Mouse (Mus musculus) intestine, postnatal 0 days (tissue): ENCODE measurements at regions not wholly inside any gene's neighbourhood (a gene's known extent, or its start where the extent isn't known, plus 50 kb on each side); places are given as distances from the start of the nearest gene placed in this dataset.

Experiments used
- ATAC-seq: fragments of 200-750 bp; cut with Nextera tagmentation; 2 replicates; pipeline ENCODE4 v1.8.0; 2017; ENCODE audit warnings: mild to moderate bottlenecking, moderate TSS enrichment, moderate library complexity
- H3K27ac ChIP-seq: fragments of 300-500 bp; sonication (generic); 2 replicates; pipeline ENCODE4 v1.5.1; 2014; ENCODE audit warnings: mild to moderate bottlenecking, low read depth, low read length, moderate library complexity
- H3K27me3 ChIP-seq: fragments of 300-500 bp; sonication (generic); replicated peaks from 2 replicates; pipeline ENCODE4 v1.6.1; 2014; ENCODE audit warnings: low read length, mixed read lengths; ENCODE audit not compliant: control insufficient read depth, insufficient read depth
- H3K36me3 ChIP-seq: fragments of 300-500 bp; sonication (generic); 2 replicates; pipeline ENCODE4 v1.6.1; 2014; ENCODE audit warnings: mild to moderate bottlenecking, moderate library complexity; ENCODE audit not compliant: control insufficient read depth, insufficient read depth
- H3K4me1 ChIP-seq: fragments of 300-500 bp; sonication (generic); replicated peaks from 2 replicates; pipeline ENCODE4 v1.6.1; 2014; ENCODE audit warnings: antibody characterized with exemption, low read length, mixed read lengths; ENCODE audit not compliant: control insufficient read depth, insufficient read depth
- H3K4me2 ChIP-seq: fragments of 300-500 bp; sonication (generic); replicated peaks from 2 replicates; pipeline ENCODE4 v1.6.1; 2014; ENCODE audit warnings: low read depth, mild to moderate bottlenecking, moderate library complexity
- H3K4me3 ChIP-seq: fragments of 300-500 bp; sonication (generic); 2 replicates; pipeline ENCODE4 v1.5.1; 2014; ENCODE audit warnings: low read depth, low read length
- H3K9ac ChIP-seq: fragments of 300-500 bp; sonication (generic); 2 replicates; pipeline ENCODE4 v1.6.1; 2014; ENCODE audit warnings: mild to moderate bottlenecking, low read depth, low read length
- H3K9me3 ChIP-seq: fragments of 300-500 bp; sonication (generic); 2 replicates; pipeline ENCODE4 v1.6.1; 2016; ENCODE audit warnings: mixed run types; ENCODE audit not compliant: control insufficient read depth
- CTCF ChIP-seq: sonication (generic); IDR thresholded peaks from 2 replicates; pipeline ENCODE4 v1.5.1; 2016; ENCODE audit warnings: low read depth, mild to moderate bottlenecking, control low read depth, antibody characterized with exemption, moderate library complexity
- WGBS: fragments of 180-500 bp; shearing (Covaris S2); extraction: QIAGEN DNeasy Blood & Tissue Kit; methylation state at CpG from one replicate; pipeline ENCODE4 v1.1.7; 2014; 5-methylcytosine and 5-hydroxymethylcytosine counted together

DNA sequence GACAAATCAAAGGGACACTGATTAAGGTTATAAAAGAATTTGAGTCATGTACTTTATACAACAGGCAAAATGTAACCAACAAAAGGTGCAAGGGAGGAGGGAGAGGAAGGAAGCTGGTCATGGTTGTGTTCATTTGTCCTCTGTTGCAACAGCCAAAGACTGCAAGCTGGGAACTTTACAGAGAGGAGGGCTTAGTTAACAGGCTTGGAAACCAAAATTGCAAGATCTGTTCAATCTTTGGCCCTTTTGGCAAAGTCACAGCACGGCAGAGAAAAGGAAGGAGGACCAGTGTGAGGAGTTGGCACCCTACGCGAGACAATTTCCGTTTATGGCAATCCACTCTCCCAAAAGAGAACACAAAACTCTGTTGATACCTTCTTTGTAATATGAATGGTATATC, 67.6 kb downstream of the Tmem30b start:
- WGBS, result 92% methylated on average over 4 of the region's 4 CpGs
- Histone ChIP-seq H3K4me2 (no peak overlapping the region), H3K4me3 (no peak overlapping the region), H3K36me3 (no peaks in the 10 kb centered on the region), H3K4me1 (no peaks in the 10 kb centered on the region), H3K27me3 (no peaks in the 10 kb centered on the region), H3K27ac (no peak overlapping the region), H3K9me3 (no peaks in the 10 kb centered on the region), H3K9ac (no peak overlapping the region)
- no peak for TF ChIP-seq CTCF
- ATAC-seq, result no peak

GRCm38 (mm10) chr12:73476421-73476858, 69.8 kb downstream of the Tmem30b start:
- Histone ChIP-seq H3K9me3 (no peaks in the 10 kb centered on the region), H3K4me3 (no peak overlapping the region), H3K27ac (no peak overlapping the region), H3K4me2 (no peak overlapping the region), H3K9ac (no peak overlapping the region), H3K27me3 (no peaks in the 10 kb centered on the region), H3K36me3 (no peaks in the 10 kb centered on the region), H3K4me1 (no peaks in the 10 kb centered on the region)
- TF ChIP-seq CTCF, result no peak
- 16% methylated on average over 7 of the region's 7 CpGs for WGBS
- ATAC-seq, result no peak

DNA sequence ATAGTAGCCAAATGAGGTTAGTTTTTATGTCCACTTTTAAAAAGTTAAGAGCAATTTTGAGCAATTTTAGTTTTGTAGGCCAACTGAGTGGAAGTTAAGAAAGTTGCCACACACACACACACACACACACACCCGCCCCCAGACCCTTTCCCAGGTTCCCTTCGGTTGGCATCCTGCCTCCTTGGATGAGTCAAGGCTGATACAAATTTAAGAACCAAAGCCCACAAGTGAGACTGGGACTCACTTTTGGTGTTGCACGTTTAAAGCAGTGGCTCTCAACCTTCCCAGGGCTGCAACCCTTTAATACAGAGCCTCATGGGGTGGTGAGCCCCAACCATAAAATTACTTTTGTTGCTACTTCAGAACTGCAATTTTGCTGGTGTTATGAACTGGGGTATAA, 70.4 kb downstream of the Tmem30b start:
- 70% methylated on average over 3 of the region's 3 CpGs for WGBS

GRCm38 (mm10) chr12:73475020-73475419, 71.2 kb downstream of the Tmem30b start:
- ATAC-seq, result no peak
- Histone ChIP-seq H3K27me3 (no peaks in the 10 kb centered on the region), H3K4me3 (no peak overlapping the region), H3K9ac (no peak overlapping the region), H3K9me3 (no peaks in the 10 kb centered on the region), H3K4me1 (no peaks in the 10 kb centered on the region), H3K4me2 (no peak overlapping the region), H3K27ac (no peak overlapping the region), H3K36me3 (no peaks in the 10 kb centered on the region)
- 60% methylated on average over 5 of the region's 5 CpGs for WGBS
- no peak for TF ChIP-seq CTCF

More for the DNA sequence above, 70.4 kb downstream of the Tmem30b start:
- Histone ChIP-seq H3K4me1 (no peaks in the 10 kb centered on the region), H3K36me3 (no peaks in the 10 kb centered on the region), H3K4me2 (no peak overlapping the region), H3K27ac (no peak overlapping the region), H3K9me3 (no peaks in the 10 kb centered on the region), H3K4me3 (no peak overlapping the region), H3K27me3 (no peaks in the 10 kb centered on the region), H3K9ac (no peak overlapping the region)
- no peak for ATAC-seq
- TF ChIP-seq CTCF, result no peak

GRCm38 (mm10) chr12:73473111-73473510, 73.1 kb downstream of the Tmem30b start:
- H3K27ac ChIP-seq, result no peak overlapping the region
- no peak for TF ChIP-seq CTCF
- no peaks in the 10 kb centered on the region for H3K4me1 ChIP-seq
- no peaks in the 10 kb centered on the region for H3K36me3 ChIP-seq
- WGBS, result 68% methylated on average over 4 of the region's 4 CpGs
- no peaks in the 10 kb centered on the region for H3K27me3 ChIP-seq
- H3K9ac ChIP-seq, result no peak overlapping the region
- no peak for ATAC-seq
- no peak overlapping the region for H3K4me2 ChIP-seq
- no peak overlapping the region for H3K4me3 ChIP-seq
- H3K9me3 ChIP-seq, result no peaks in the 10 kb centered on the region

GRCm38 (mm10) chr12:73471966-73472365, 74.2 kb downstream of the Tmem30b start:
- Histone ChIP-seq H3K36me3 (no peaks in the 10 kb centered on the region), H3K9me3 (no peaks in the 10 kb centered on the region), H3K27ac (no peak overlapping the region), H3K4me2 (no peak overlapping the region), H3K4me3 (no peak overlapping the region), H3K9ac (no peak overlapping the region), H3K27me3 (no peaks in the 10 kb centered on the region), H3K4me1 (no peaks in the 10 kb centered on the region)
- WGBS, result 73% methylated on average over 9 of the region's 9 CpGs
- no peak for TF ChIP-seq CTCF
- ATAC-seq, result no peak

- H3K4me1 ChIP-seq, result no peaks in the 10 kb centered on the region
- 89% methylated on average over 7 of the region's 7 CpGs for WGBS
- no peaks in the 10 kb centered on the region for H3K36me3 ChIP-seq
- H3K27ac ChIP-seq, result no peak overlapping the region
- H3K4me3 ChIP-seq, result no peak overlapping the region
- H3K27me3 ChIP-seq, result no peaks in the 10 kb centered on the region
- no peak overlapping the region for H3K9ac ChIP-seq
- H3K9me3 ChIP-seq, result no peaks in the 10 kb centered on the region
- H3K4me2 ChIP-seq, result no peak overlapping the region
- no peak for TF ChIP-seq CTCF
- no peak for ATAC-seq
Observed at GRCm38 (mm10) chr12:73466484-73466883, 79.7 kb downstream of the Tmem30b start.
